Mouse (Mus musculus) spleen, adult 2 months (tissue): ENCODE results near the gene Wdr63.

Source experiments
- CTCF ChIP-seq: fragments of 200-500 bp; IDR thresholded peaks from 2 replicates; pipeline ENCODE4 v1.5.1; 2011; ENCODE audit warnings: mild to moderate bottlenecking, inconsistent platforms; ENCODE audit not compliant: insufficient read depth, insufficient read length, insufficient replicate concordance; ENCODE audit errors: extremely low read depth
- POLR2A ChIP-seq: fragments of 200-500 bp; IDR thresholded peaks from 2 replicates; pipeline ENCODE4 v1.6.1; 2011; ENCODE audit warnings: low read depth, low read length, inconsistent platforms

DNA sequence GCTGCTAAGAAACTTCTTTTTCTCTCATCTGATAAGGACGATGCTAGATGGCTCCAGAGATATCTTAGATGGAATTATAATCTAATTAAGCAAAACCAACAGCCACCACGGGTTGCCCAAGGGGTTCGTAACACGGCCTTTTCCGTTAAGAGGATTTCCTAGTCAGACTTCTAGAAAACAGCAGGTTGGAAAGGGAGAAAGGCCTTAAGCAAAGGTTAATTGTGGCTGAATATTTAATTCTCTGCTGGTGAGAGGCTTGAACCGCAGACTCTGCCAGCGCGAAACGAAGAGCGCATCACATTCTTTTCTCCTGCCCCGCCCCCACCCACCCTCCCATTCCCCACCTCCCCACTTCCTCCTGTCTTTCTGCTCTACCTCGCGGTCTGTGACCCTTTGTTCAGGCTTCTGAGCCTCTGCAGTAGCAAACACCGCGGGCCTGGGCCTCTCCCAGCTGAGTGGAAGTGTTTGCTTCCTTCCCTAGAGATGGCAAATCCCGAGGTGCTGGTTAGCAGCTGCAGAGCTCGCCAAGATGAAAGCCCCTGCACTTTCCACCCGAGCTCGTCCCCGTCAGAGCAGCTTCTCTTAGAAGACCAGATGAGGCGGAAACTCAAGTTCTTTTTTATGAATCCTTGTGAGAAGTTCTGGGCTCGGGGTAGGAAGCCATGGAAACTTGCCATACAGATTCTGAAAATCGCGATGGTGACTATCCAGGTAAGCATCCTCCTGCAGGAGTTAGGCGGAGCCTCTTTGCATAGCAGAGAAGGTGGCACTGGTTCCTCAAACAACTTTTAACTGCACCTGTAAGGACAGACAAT is 13.6 kb upstream of the Wdr63 start:
- TF ChIP-seq CTCF (no peak), POLR2A (no peak)
